Mouse (Mus musculus) cortical plate, adult 2 months (tissue): Measurements from ENCODE around the gene Lamb3.
A peak's percentile ranks its signal among the peaks of the same experiment; 100 is the strongest.

Experiments used
- CTCF ChIP-seq: fragments of 200-500 bp; IDR thresholded peaks from 2 replicates; pipeline ENCODE4 v1.5.1; 2011; ENCODE audit warnings: mild to moderate bottlenecking, control low read depth, low read length; ENCODE audit not compliant: insufficient read depth; ENCODE audit errors: extremely low read depth
- POLR2A ChIP-seq: fragments of 200-500 bp; IDR thresholded peaks from 2 replicates; pipeline ENCODE4 v1.6.1; 2011; ENCODE audit warnings: mild to moderate bottlenecking, low read length, control low read depth; ENCODE audit not compliant: insufficient read depth; ENCODE audit errors: extremely low read depth

DNA sequence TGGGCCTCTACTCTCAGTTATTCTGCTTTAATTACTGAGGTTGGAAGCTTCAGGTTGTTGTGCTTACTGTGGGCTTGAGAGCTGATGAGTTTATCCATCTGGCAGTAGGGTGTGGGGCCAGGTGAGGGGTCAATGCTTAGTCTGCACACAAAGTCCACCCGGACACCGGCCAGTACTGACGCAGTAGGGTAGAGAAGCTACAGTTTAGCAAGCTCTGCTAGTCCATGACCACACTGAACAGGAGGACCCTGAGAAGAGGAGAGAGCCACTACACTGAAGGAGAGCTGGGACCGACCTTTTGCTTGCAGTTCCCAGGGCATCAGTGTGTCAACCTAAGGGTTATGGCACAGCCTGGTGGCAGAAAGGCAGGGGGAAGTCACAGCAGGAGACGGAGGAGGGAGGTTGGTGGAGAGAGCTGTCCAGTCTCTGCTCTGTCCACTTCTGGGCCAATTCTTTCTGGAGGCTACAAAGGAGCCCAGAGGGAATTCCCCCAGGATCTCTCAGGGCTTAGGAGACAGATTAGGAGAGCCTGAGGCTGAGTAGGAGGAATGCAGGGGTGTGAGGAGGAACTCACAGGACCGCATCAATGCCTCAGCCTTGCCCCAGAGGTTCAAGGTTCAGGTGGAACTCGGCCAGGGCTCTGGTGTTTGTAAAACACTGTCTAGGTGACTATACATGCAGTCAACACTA, 119.1 kb downstream of the Lamb3 start:
- TF ChIP-seq POLR2A (no peak), CTCF (0 out of 2 replicates have a peak, but pooled peaks have one; percentile 5)
